Mouse (Mus musculus) left cerebral cortex, adult 9 months (tissue): ENCODE data around the gene Kif1b.
"Not testable (repeated sequence)": the region's sequence is repeated elsewhere in the genome, so short reads cannot be mapped to it uniquely, and the experiment has no call there.

Experiments used
- DNase-seq, 2 experiments: peaks; one replicate each; pipeline ENCODE4 v3.0.0; 2022; ENCODE audit warnings: low spot score in 2 of 2

Gene Kif1b

GRCm38 (mm10) chr4:149170394-149170931 is 137.0 kb downstream of the Kif1b start:
- no peak for DNase-seq

- not testable (repeated sequence) for DNase-seq
Measured at GRCm38 (mm10) chr4:149169926-149170325, 137.6 kb downstream of the Kif1b start.

GRCm38 (mm10) chr4:149168016-149168415 is 139.5 kb downstream of the Kif1b start:
- no peak for DNase-seq

GRCm38 (mm10) chr4:149166957-149167611 is 140.4 kb downstream of the Kif1b start:
- no peak for DNase-seq

- peak; percentile 91 to 98 for DNase-seq
Measured at GRCm38 (mm10) chr4:149166215-149166946, 141.1 kb downstream of the Kif1b start, which contains the start of gene Pgd. Gene Pgd (minus strand): TSS chr4:149166771.

- no peak for DNase-seq
Measured at GRCm38 (mm10) chr4:149164150-149164549, 143.3 kb downstream of the Kif1b start.

- DNase-seq, result no peak
Measured at GRCm38 (mm10) chr4:149163196-149163595, 144.3 kb downstream of the Kif1b start.

GRCm38 (mm10) chr4:149161166-149161565 is 146.3 kb downstream of the Kif1b start:
- no peak for DNase-seq

- DNase-seq, result no peak
Measured at GRCm38 (mm10) chr4:149159891-149160290, 147.6 kb downstream of the Kif1b start.

- DNase-seq, result no peak
Measured at GRCm38 (mm10) chr4:149159203-149159602, 148.3 kb downstream of the Kif1b start.

GRCm38 (mm10) chr4:149157415-149157973 is 150.0 kb downstream of the Kif1b start:
- no peak for DNase-seq

GRCm38 (mm10) chr4:149155711-149156110 is 151.8 kb downstream of the Kif1b start:
- no peak for DNase-seq

- DNase-seq, result no peak
Measured at GRCm38 (mm10) chr4:149154859-149155258, 152.6 kb downstream of the Kif1b start.

GRCm38 (mm10) chr4:149150721-149151120 is 156.8 kb downstream of the Kif1b start:
- DNase-seq, result no peak

- no peak for DNase-seq
Measured at GRCm38 (mm10) chr4:149150256-149150655, 157.2 kb downstream of the Kif1b start.

GRCm38 (mm10) chr4:149149611-149150010 is 157.9 kb downstream of the Kif1b start:
- DNase-seq, result no peak

- no peak for DNase-seq
Measured at GRCm38 (mm10) chr4:149149196-149149595, 158.3 kb downstream of the Kif1b start.

- DNase-seq, result no peak
Measured at GRCm38 (mm10) chr4:149148084-149148483, 159.4 kb downstream of the Kif1b start.

- DNase-seq, result no peak
Measured at GRCm38 (mm10) chr4:149147528-149147927, 160.0 kb downstream of the Kif1b start.

- DNase-seq, result no peak
Measured at GRCm38 (mm10) chr4:149145151-149145550, 162.3 kb downstream of the Kif1b start.

- peak in 1 of 2 experiments; percentile 89 for DNase-seq
Measured at GRCm38 (mm10) chr4:149144459-149144858, 163.0 kb downstream of the Kif1b start.

GRCm38 (mm10) chr4:149143594-149143993 is 163.9 kb downstream of the Kif1b start:
- no peak for DNase-seq

- no peak for DNase-seq
Measured at GRCm38 (mm10) chr4:149138515-149138914, 169.0 kb downstream of the Kif1b start.
